Mouse (Mus musculus) urinary bladder, adult 2 months (tissue): Measurements from ENCODE around the gene Gabra4. TPM values are rescaled to one million over a fixed set of nuclear protein-coding genes. Genes with fewer than 3 reads are reported as not detected.
A peak's percentile ranks its signal among the peaks of the same experiment; 100 is the strongest.
"Not testable (repeated sequence)": the region's sequence is repeated elsewhere in the genome, so short reads cannot be mapped to it uniquely, and the experiment has no call there.

Source experiments
- DNase-seq: peaks from one replicate; pipeline ENCODE4 v3.0.0; 2022; ENCODE audit warnings: low spot score
- polyA plus RNA-seq: library from polyadenylated mRNA; depleted of rRNA; stranded (reverse); fragments of >200 nt; gene quantifications from 2 replicates; pipeline ENCODE4 v1.2.3, GENCODE M21; 2012; rRNA removed

Gene Gabra4
- polyA plus RNA-seq: 0.25 and 0.32 TPM in 2 replicates

GRCm38 (mm10) chr5:71658115-71658497 is at the start of gene Gabra4:
Gene Gabra4, minus strand, starts transcription at chr5:71658308.
- DNase-seq: peak; percentile 22

GRCm38 (mm10) chr5:71701273-71701614 is 43.1 kb upstream of the Gabra4 start:
- no peak for DNase-seq

- peak; percentile 25 for DNase-seq
These were observed 42.6 kb upstream of the Gabra4 start for GRCm38 (mm10) chr5:71700468-71701272.

GRCm38 (mm10) chr5:71699696-71700467 is 41.8 kb upstream of the Gabra4 start:
- no peak for DNase-seq

DNA sequence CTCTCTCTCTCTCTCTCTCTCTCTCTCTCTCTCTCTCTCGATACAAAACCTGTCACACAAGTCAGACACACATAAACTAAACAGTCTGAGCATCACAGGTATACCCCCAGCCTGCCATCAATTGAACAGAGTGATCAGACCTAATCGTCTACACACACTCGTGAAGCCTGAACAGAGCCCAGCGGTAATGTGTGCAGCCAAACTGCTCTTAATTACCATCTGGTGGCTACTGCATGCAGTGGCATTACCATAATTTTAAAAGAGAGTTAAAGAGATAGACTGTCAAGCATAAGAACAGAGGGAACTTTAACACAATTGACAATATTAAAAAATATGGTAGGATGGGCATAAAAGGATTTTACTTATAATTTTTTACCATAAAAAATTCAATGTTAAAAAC is 7.5 kb upstream of the Gabra4 start:
- DNase-seq: no peak

- DNase-seq: no peak
These were observed 510 bp downstream of the Gabra4 start, which contains the start of gene Gabrb1 for GRCm38 (mm10) chr5:71657482-71658114. Gene Gabrb1, plus strand, starts transcription at chr5:71658113.

- DNase-seq: no peak
These were observed 1.3 kb downstream of the Gabra4 start for GRCm38 (mm10) chr5:71656771-71657170.

- DNase-seq: no peak
These were observed 4.1 kb downstream of the Gabra4 start for GRCm38 (mm10) chr5:71654056-71654455.

- DNase-seq: no peak
These were observed 10.0 kb downstream of the Gabra4 start for GRCm38 (mm10) chr5:71648108-71648507.

GRCm38 (mm10) chr5:71639804-71640203 is 18.3 kb downstream of the Gabra4 start:
- no peak for DNase-seq

- DNase-seq: no peak
These were observed 30.3 kb downstream of the Gabra4 start for GRCm38 (mm10) chr5:71627820-71628219.

DNA sequence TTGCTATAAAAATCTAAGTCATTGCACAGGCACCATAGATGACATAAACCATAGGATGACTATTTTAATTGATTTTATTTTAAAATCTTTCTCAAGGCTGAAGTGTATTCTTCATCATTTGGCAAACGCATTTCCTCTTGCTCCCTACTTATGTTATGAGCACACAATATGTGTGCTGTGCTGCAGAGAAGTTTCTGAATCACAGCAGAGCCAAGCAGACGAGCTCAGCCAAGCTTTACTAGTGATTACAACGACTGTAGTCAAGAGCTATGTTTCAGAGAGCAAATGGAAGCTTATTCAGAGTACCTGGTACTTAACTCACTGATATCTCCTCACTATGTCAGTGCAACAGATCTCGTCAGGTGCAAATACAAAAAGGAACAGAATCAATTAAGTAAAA is 41.4 kb downstream of the Gabra4 start:
- no peak for DNase-seq

DNA sequence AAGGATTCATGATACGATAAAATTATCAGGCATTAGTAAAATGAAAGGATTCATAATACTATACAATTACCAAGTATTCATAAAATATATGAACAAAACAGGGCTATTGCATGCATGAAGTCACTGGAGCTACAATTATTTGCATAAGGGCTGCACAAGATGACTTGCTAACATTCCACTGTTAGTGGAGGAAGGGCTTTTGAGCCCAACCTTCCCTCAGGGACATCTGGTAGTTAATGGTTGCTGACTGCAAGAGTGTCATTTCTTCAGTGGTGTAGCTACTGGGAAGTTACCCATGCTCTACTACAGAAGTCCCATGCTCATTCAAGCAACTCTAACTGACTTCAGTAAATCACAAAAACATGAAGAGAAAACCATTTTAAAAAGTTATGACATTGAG is 43.8 kb downstream of the Gabra4 start:
- DNase-seq: no peak

GRCm38 (mm10) chr5:71608735-71609134 is 49.4 kb downstream of the Gabra4 start:
- no peak for DNase-seq

GRCm38 (mm10) chr5:71606907-71607306 is 51.2 kb downstream of the Gabra4 start:
- no peak for DNase-seq

DNA sequence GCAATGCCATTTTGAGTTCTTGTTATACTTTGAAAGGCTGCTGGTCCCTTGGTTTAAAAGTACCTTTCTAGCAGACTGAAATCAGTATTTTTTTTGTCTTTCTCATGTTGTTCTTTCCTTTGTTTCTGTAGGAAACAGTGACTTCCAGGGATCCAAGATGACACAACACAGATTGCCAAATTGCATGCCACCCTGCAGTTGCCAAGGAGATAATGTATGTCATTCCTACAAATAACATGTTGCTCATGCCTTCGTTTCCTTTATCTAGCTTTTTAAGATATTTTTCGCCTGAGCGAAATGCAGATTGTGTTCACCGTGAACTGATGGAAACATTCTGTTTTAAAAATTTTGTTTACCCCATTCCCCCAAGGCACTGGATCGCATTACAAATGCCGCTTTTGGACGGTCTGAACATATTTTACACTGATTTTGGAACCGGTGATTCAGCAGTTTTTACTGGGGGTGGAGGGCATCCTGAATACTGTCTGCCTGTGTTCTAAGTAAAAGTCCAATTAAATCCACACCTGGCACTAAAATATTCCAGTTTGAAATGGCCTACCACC is 53.9 kb downstream of the Gabra4 start:
- DNase-seq: no peak

DNA sequence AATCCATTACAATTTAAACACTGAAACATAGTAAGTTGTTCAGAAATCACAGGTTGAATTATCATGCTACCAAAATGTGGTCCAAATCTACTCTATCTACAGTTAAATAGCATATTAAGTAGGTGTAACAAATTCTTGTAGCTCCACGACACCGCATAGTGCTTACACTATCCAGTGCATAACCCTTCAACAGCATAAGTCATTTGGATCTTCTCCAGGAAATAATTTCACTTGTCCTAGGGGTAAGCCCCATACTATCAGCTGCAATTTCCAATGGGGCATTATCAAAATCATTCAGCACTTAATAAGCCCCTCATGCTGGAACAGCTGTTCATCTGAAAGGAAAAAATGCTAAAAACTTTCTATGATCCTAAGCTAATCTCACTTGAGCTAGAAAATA is 62.8 kb downstream of the Gabra4 start:
- no peak for DNase-seq

- no peak for DNase-seq
These were observed 64.3 kb downstream of the Gabra4 start for GRCm38 (mm10) chr5:71593745-71594255.

DNA sequence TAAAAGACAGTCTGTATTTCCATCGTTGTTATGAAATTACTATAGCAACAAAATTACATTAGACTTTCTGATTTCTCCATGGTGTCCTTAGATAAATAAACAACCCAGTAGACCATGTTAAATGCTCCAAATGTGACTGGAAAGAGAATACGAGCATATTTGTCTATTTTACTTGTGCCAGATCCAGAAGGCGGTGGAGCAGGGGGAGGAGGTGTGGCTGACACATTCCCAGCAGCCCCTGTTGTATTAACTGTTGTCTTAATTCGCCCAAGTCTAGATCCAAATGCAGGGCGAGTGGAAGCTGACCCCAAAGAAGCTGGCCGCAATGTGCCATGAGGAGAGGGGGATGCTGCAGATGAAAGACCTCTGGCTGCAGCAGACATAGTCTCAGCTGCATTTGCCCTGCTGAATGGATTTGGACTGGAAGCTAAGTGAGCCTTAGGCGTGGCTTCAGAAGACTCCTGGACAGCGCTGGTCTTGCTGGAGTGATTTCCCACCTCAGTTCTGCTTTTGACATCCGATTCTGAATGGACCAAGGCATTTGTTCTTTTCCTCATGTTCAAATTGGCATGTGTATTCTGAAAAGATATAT is 86.4 kb downstream of the Gabra4 start:
- no peak for DNase-seq

DNA sequence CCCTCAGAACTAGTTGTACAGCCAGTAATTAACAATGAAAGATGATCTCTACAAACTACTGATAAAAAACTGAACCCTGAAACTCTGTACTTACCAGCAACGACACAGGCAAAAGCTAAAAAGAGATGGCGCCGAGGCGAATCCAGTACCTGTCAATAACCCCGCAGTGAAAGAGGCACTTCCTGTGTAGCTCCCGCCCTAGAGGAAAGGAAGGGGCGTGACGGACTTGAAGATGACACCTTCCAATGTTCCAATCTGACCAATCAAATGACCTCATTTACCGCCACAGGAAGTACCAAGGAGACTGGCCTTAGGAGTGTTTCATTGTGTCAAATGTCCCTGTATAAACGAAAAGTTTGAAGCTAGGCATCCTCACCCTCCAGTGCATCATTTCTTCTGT is 110.0 kb downstream of the Gabra4 start, which contains the start of gene Cox7b2:
Gene Cox7b2, minus strand, starts transcription at position 127 of the 400 bp plus-strand sequence.
- no peak for DNase-seq

DNA sequence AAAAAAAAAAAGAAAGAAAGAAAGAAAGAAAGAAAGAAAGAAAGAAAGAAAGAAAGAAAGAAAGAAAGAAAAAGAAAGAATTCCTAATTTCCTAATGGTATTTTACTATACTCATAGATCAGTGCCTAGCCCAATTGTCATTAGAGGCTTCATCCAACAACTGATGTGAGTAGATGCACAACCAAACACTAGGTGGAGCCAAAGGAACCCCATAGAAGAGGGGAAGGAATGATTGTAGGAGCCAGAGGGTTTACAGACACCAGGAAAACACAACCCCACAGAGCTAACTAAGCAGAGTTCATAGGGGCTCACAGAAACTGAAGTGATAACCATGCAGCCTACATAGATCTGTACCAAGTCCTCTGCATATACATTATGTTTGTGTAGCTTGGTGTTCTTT is 112.6 kb downstream of the Gabra4 start:
- no peak for DNase-seq

DNA sequence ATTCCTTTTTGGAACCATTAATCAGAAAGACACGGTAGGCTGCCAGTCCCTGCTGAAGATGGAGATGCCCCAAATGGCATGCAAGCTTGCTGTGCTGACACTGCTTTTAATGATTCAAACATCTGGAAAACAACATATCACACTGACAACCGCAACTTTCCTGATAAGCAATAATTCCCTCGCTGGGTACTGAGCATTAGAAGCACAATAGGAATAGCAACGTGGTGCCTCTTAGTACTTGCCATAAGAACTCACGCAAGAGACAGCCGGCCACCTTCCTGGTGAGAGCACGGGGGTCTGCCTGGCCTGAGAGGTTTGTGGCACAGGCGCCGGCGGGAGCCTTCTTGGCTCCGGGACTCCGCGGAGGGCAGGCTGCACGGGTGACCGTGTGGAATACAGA is 132.6 kb downstream of the Gabra4 start:
- DNase-seq: not testable (repeated sequence)
